Mouse (Mus musculus) gastrocnemius, postnatal 14 days (tissue): Measurements from ENCODE around the gene Hmgcl. TPM values are rescaled to one million over a fixed set of nuclear protein-coding genes. Genes with fewer than 3 reads are reported as not detected.

Experiments
- total RNA-seq, 2 experiments: library from RNA; stranded (reverse); gene quantifications; 2 replicates each; pipeline ENCODE4 v1.2.3; 2021

Gene Hmgcl
- total RNA-seq, 2 experiments from 2014 or later, result 47.2 to 56.6 TPM

Other genes starting within 250 kb of the Hmgcl start
- gene Il22ra1, start 218.3 kb upstream of the Hmgcl start, total RNA-seq, result under 1 TPM; 0.13 to 0.49 TPM
- 10 to 100 TPM; 36.6 to 76.7 TPM for gene Myom3, start 186.7 kb upstream of the Hmgcl start, total RNA-seq
- 10 to 100 TPM; 30.9 to 33.0 TPM for gene Srsf10, start 90.7 kb upstream of the Hmgcl start, total RNA-seq
- gene Pnrc2, start 72.6 kb upstream of the Hmgcl start, total RNA-seq, result 10 to 100 TPM; 44.3 to 59.3 TPM
- gene Cnr2, start 51.1 kb upstream of the Hmgcl start, total RNA-seq, result under 1 TPM; 0.47 to 0.60 TPM
- gene Fuca1, start 25.7 kb upstream of the Hmgcl start, total RNA-seq, result 10 to 100 TPM; 20.6 to 27.8 TPM
- gene Gale, start 17.3 kb downstream of the Hmgcl start, total RNA-seq, result 1 to 10 TPM; 1.2 to 2.1 TPM
- gene Lypla2, start 26.2 kb downstream of the Hmgcl start, total RNA-seq, result 10 to 100 TPM; 28.9 to 29.2 TPM
- gene Pithd1, start 40.8 kb downstream of the Hmgcl start, total RNA-seq, result 10 to 100 TPM; 20.4 to 21.4 TPM
- gene Eloa, start 75.3 kb downstream of the Hmgcl start, total RNA-seq, result 10 to 100 TPM; 46.2 to 46.7 TPM
- 100 to 1,000 TPM; 298 to 342 TPM for gene Rpl11, start 107.0 kb downstream of the Hmgcl start, total RNA-seq
- gene Id3, start 197.0 kb downstream of the Hmgcl start, total RNA-seq, result 10 to 100 TPM; 28.4 to 28.7 TPM
- gene E2f2, start 225.9 kb downstream of the Hmgcl start, total RNA-seq, result 1 to 10 TPM; 4.0 to 6.5 TPM